Mouse (Mus musculus) myocyte (in vitro differentiated cells): ENCODE data around the gene Fn1.

ENCODE experiments used
- CEBPB ChIP-seq: IDR thresholded peaks from 2 replicates; pipeline ENCODE4 v1.6.1; 2011; ENCODE audit warnings: mild to moderate bottlenecking, moderate library complexity; ENCODE audit not compliant: poor library complexity, insufficient read depth, severe bottlenecking
- E2F4 ChIP-seq: IDR thresholded peaks from one replicate; pipeline ENCODE4 v1.6.1; 2011; ENCODE audit warnings: mild to moderate bottlenecking, control low read depth, moderate library complexity; ENCODE audit not compliant: insufficient read depth
- MAX ChIP-seq: IDR thresholded peaks from one replicate; pipeline ENCODE4 v1.6.1; 2011; ENCODE audit warnings: low read depth, mild to moderate bottlenecking, control low read depth
- MYOD1 ChIP-seq, 3 experiments: IDR thresholded peaks; one replicate each; pipeline ENCODE4 v1.6.1; 2011; ENCODE audit warnings: control low read depth in 2 of 3, low read depth in 2 of 3, mild to moderate bottlenecking in 2 of 3, moderate library complexity in 1 of 3; ENCODE audit not compliant: insufficient read length in 2 of 3, control insufficient read depth in 1 of 3
- MYOG ChIP-seq, 3 experiments: IDR thresholded peaks; one replicate each; pipeline ENCODE4 v1.6.1; 2011; ENCODE audit warnings: control low read depth in 2 of 3, low read depth in 2 of 3, mild to moderate bottlenecking in 2 of 3; ENCODE audit not compliant: insufficient read length in 2 of 3, control insufficient read depth in 1 of 3, insufficient read depth in 1 of 3
- POLR2A ChIP-seq: IDR thresholded peaks from one replicate; pipeline ENCODE4 v1.6.1; 2011; ENCODE audit warnings: low read depth, mild to moderate bottlenecking, control low read depth, moderate library complexity; ENCODE audit not compliant: insufficient read length
- POLR2AphosphoS2 ChIP-seq: IDR thresholded peaks from one replicate; pipeline ENCODE4 v1.6.1; 2011; ENCODE audit warnings: low read depth, control low read depth; ENCODE audit not compliant: insufficient read length
- REST ChIP-seq: IDR thresholded peaks from one replicate; pipeline ENCODE4 v1.6.1; 2011; ENCODE audit warnings: mild to moderate bottlenecking, control low read depth, moderate library complexity; ENCODE audit not compliant: insufficient read depth, insufficient read length
- SRF ChIP-seq: IDR thresholded peaks from one replicate; pipeline ENCODE4 v1.6.1; 2011; ENCODE audit warnings: low read depth; ENCODE audit not compliant: control insufficient read depth, insufficient read length
- TCF12 ChIP-seq: IDR thresholded peaks from one replicate; pipeline ENCODE4 v1.6.1; 2011; ENCODE audit warnings: mild to moderate bottlenecking, control low read depth; ENCODE audit not compliant: poor library complexity, insufficient read depth, severe bottlenecking
- TCF3 ChIP-seq: IDR thresholded peaks from one replicate; pipeline ENCODE4 v1.6.1; 2011; ENCODE audit warnings: low read depth, control low read depth; ENCODE audit not compliant: insufficient read length

DNA sequence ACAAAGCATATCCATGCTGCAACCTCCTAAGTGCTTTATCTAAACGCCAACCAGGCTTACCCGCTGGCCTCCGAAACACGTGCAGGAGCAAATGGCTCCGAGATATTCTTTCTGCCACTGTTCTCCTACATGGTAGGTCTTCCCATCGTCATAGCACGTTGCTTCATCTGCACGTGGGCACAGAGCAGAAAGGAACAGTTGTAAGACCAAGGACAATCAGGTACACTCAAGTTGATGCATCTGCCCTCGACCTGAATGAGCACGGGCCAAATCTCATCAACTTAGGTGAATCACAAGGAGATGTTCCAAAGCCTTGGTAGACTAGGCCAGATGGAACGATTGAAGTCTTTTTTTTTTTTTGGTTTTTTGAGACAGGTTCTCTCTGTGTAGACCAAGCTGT lies 63.0 kb downstream of the Fn1 start:
- TF ChIP-seq POLR2A: peak; percentile 33
- no peak for TF ChIP-seq TCF12
- TF ChIP-seq POLR2AphosphoS2: peak; percentile 74
- TF ChIP-seq CEBPB: no peak
- no peak for TF ChIP-seq MYOG (IDR thresholded peaks at IDR 0.05; ENCODE audit: control insufficient read depth in 1 of 3, insufficient read depth in 1 of 3, insufficient read length in 2 of 3, low read depth in 2 of 3)
- no peak for TF ChIP-seq TCF3
- TF ChIP-seq MYOD1 (IDR thresholded peaks at IDR 0.05; ENCODE audit: control insufficient read depth in 1 of 3, insufficient read length in 2 of 3, low read depth in 2 of 3): no peak
- no peak for TF ChIP-seq REST
- TF ChIP-seq E2F4: no peak
- TF ChIP-seq MAX: no peak
- TF ChIP-seq SRF: no peak
